Mouse (Mus musculus) urinary bladder, postnatal 14 days (tissue): Measurements from ENCODE around the gene Mbd4.

Experiments
- DNase-seq: peaks from one replicate; pipeline ENCODE4 v3.0.0; 2021; ENCODE audit warnings: low spot score

The Mbd4 gene

GRCm38 (mm10) chr6:115808488-115809231 lies 44.5 kb downstream of the Mbd4 start, which contains the start of gene Rpl32:
Rpl32 (minus strand) TSS chr6:115808747.
- peak; percentile 87 for DNase-seq

- DNase-seq: no peak
These were observed 45.0 kb downstream of the Mbd4 start for GRCm38 (mm10) chr6:115808196-115808487.

GRCm38 (mm10) chr6:115807464-115808195 lies 45.5 kb downstream of the Mbd4 start:
- DNase-seq: no peak

GRCm38 (mm10) chr6:115804432-115805192 lies 48.6 kb downstream of the Mbd4 start:
- DNase-seq: no peak

GRCm38 (mm10) chr6:115803541-115804382 lies 49.4 kb downstream of the Mbd4 start:
- peak; percentile 84 for DNase-seq

GRCm38 (mm10) chr6:115801811-115802210 lies 51.4 kb downstream of the Mbd4 start:
- no peak for DNase-seq

- peak; percentile 53 for DNase-seq
These were observed 60.4 kb downstream of the Mbd4 start for GRCm38 (mm10) chr6:115792691-115793215.

- DNase-seq: peak; percentile 26
These were observed 61.1 kb downstream of the Mbd4 start for GRCm38 (mm10) chr6:115791842-115792686.

GRCm38 (mm10) chr6:115791016-115791415 lies 62.2 kb downstream of the Mbd4 start:
- no peak for DNase-seq
